22 mouse cellular contexts compared by ENCODE assay signal in genomic region chr1:176354898-176355297, GRCm38 (mm10).
DNase-seq lines count a peak whose midpoint lies in the region; ATAC-seq lines count a peak whose summit lies in the region.
"Had no signal": no experiment of that assay in that cellular context is flagged by ENCODE, and none has a peak within 500 bp of the region (broad histone marks: within the 10 kb centered on the region; RNA-seq: fewer than 3 reads in every experiment).

No protein-coding gene starts in this region.

- intact Hi-C loops in left cerebral cortex, postnatal 4 days (cut with DNase I): no loop called here

- H3K4me1 ChIP-seq in forebrain, embryonic 12.5 days: peaks cover 11% of the 10 kb centered on the region
- peaks cover 12% of the 10 kb centered on the region for H3K4me1 ChIP-seq in forebrain, embryonic 15.5 days
- peaks cover 5% of the 10 kb centered on the region for H3K4me1 ChIP-seq in forebrain, embryonic 14.5 days (ENCODE audit: control insufficient read depth, insufficient read depth, low read length)
- peaks cover 20% of the 10 kb centered on the region for H3K4me1 ChIP-seq in hindbrain, embryonic 13.5 days (replicated peaks)
- peaks cover 17% of the 10 kb centered on the region for H3K4me1 ChIP-seq in midbrain, embryonic 15.5 days
- H3K4me1 ChIP-seq: embryonic facial prominence, embryonic 15.5 days; heart, embryonic 15.5 days; intestine, embryonic 15.5 days; limb, embryonic 12.5 days; stomach, embryonic 15.5 days had no signal

- no peak overlapping the region for H3K9ac ChIP-seq in forebrain, embryonic 12.5 days
- no peak overlapping the region for H3K9ac ChIP-seq in forebrain, embryonic 15.5 days (replicated peaks)
- no peak overlapping the region for H3K9ac ChIP-seq in forebrain, embryonic 14.5 days (ENCODE audit: low read length)
- 0 out of 2 replicates have a peak overlapping the region, but pooled peaks have one; percentile 58 for H3K9ac ChIP-seq in hindbrain, embryonic 13.5 days
- H3K9ac ChIP-seq in midbrain, embryonic 15.5 days: no peak overlapping the region
- H3K9ac ChIP-seq: embryonic facial prominence, embryonic 15.5 days; heart, embryonic 15.5 days; intestine, embryonic 15.5 days; limb, embryonic 12.5 days; liver, postnatal 0 days; stomach, embryonic 15.5 days had no signal

- no peak for ATAC-seq in forebrain, embryonic 12.5 days (ENCODE audit: low FRiP score)
- no peak; the same call in 1 of the 2 replicates for ATAC-seq in forebrain, embryonic 15.5 days (replicated peaks)
- ATAC-seq in forebrain, embryonic 14.5 days: no peak
- peak; percentile 52 for ATAC-seq in hindbrain, embryonic 13.5 days (ENCODE audit: low FRiP score)
- 0 out of 2 replicates have a peak, but pooled peaks have one; percentile 4 for ATAC-seq in midbrain, embryonic 15.5 days (replicated peaks)
- ATAC-seq: intestine, embryonic 15.5 days; liver, postnatal 0 days had no signal

- peak overlapping the region; percentile 38; the same call in 1 of the 2 replicates for H3K27ac ChIP-seq in forebrain, embryonic 12.5 days
- H3K27ac ChIP-seq in forebrain, embryonic 15.5 days (replicated peaks): no peak overlapping the region
- no peak overlapping the region for H3K27ac ChIP-seq in forebrain, embryonic 14.5 days (ENCODE audit: low read depth, low read length)
- peak overlapping the region; percentile 90 for H3K27ac ChIP-seq in hindbrain, embryonic 13.5 days
- peak overlapping the region; percentile 71 for H3K27ac ChIP-seq in midbrain, embryonic 15.5 days
- H3K27ac ChIP-seq: embryonic facial prominence, embryonic 15.5 days; gastrocnemius, adult 2 months; heart, embryonic 15.5 days; intestine, embryonic 15.5 days; layer of hippocampus, adult 2 months; limb, embryonic 12.5 days; stomach, embryonic 15.5 days had no signal

- 0 out of 2 replicates have a peak overlapping the region, but pooled peaks have one; percentile 6 for H3K4me2 ChIP-seq in forebrain, embryonic 12.5 days
- H3K4me2 ChIP-seq in forebrain, embryonic 15.5 days (replicated peaks): no peak overlapping the region
- H3K4me2 ChIP-seq in forebrain, embryonic 14.5 days (ENCODE audit: low read length): 0 out of 2 replicates have a peak overlapping the region, but pooled peaks have one; percentile 1
- H3K4me2 ChIP-seq in hindbrain, embryonic 13.5 days: peak overlapping the region; percentile 45
- peak overlapping the region; percentile 30 for H3K4me2 ChIP-seq in midbrain, embryonic 15.5 days
- H3K4me2 ChIP-seq: embryonic facial prominence, embryonic 15.5 days; heart, embryonic 15.5 days; intestine, embryonic 15.5 days; limb, embryonic 12.5 days; liver, embryonic 11.5 days; stomach, embryonic 15.5 days had no signal

- peak; percentile 15 for DNase-seq in forebrain, embryonic 14.5 days (ENCODE audit: low spot score)
- DNase-seq in left cerebral cortex, postnatal 4 days: no peak
- no peak for DNase-seq in kidney, postnatal 25 days
- DNase-seq in retina, postnatal 1 day: no peak
- DNase-seq: adrenal gland, postnatal 10 days; gastrocnemius, adult 2 months; heart, postnatal 4 days; kidney, adult 8-10 months; liver, postnatal 0 days; lung, postnatal 10 days; thymus, postnatal 36 days had no signal

- H3K27me3 ChIP-seq in forebrain, embryonic 12.5 days: no peaks in the 10 kb centered on the region
- H3K27me3 ChIP-seq in forebrain, embryonic 15.5 days: no peaks in the 10 kb centered on the region
- H3K27me3 ChIP-seq in forebrain, embryonic 14.5 days (replicated peaks; ENCODE audit: control insufficient read depth, insufficient read depth, low read length): no peaks in the 10 kb centered on the region
- H3K27me3 ChIP-seq in hindbrain, embryonic 13.5 days: no peaks in the 10 kb centered on the region
- no peaks in the 10 kb centered on the region for H3K27me3 ChIP-seq in midbrain, embryonic 15.5 days (replicated peaks)
- H3K27me3 ChIP-seq: embryonic facial prominence, embryonic 15.5 days; heart, embryonic 15.5 days; intestine, embryonic 15.5 days; stomach, embryonic 15.5 days had no signal

- WGBS in forebrain, embryonic 12.5 days: 38% methylated on average over 1 of the region's 1 CpGs
- 45% methylated on average over 1 of the region's 1 CpGs for WGBS in forebrain, embryonic 15.5 days
- 35% methylated on average over 1 of the region's 1 CpGs for WGBS in forebrain, embryonic 14.5 days
- 7% methylated on average over 1 of the region's 1 CpGs for WGBS in hindbrain, embryonic 13.5 days
- 33% methylated on average over 1 of the region's 1 CpGs for WGBS in midbrain, embryonic 15.5 days

- no peak overlapping the region for H3K4me3 ChIP-seq in forebrain, embryonic 12.5 days (replicated peaks)
- H3K4me3 ChIP-seq in forebrain, embryonic 15.5 days: no peak overlapping the region
- no peak overlapping the region for H3K4me3 ChIP-seq in forebrain, embryonic 14.5 days (ENCODE audit: low read depth, low read length)
- H3K4me3 ChIP-seq in hindbrain, embryonic 13.5 days: peak overlapping the region; percentile 12
- H3K4me3 ChIP-seq in midbrain, embryonic 15.5 days: no peak overlapping the region
- H3K4me3 ChIP-seq: embryonic facial prominence, embryonic 15.5 days; gastrocnemius, adult 2 months; heart, embryonic 15.5 days; intestine, embryonic 15.5 days; layer of hippocampus, adult 2 months; limb, embryonic 12.5 days; stomach, embryonic 15.5 days had no signal

- no peaks in the 10 kb centered on the region for H3K36me3 ChIP-seq in forebrain, embryonic 12.5 days (replicated peaks)
- no peaks in the 10 kb centered on the region for H3K36me3 ChIP-seq in forebrain, embryonic 15.5 days
- H3K36me3 ChIP-seq in forebrain, embryonic 14.5 days (ENCODE audit: control insufficient read depth, insufficient read depth, low read length): no peaks in the 10 kb centered on the region
- no peaks in the 10 kb centered on the region for H3K36me3 ChIP-seq in hindbrain, embryonic 13.5 days
- no peaks in the 10 kb centered on the region for H3K36me3 ChIP-seq in midbrain, embryonic 15.5 days (replicated peaks)
- H3K36me3 ChIP-seq: embryonic facial prominence, embryonic 15.5 days; heart, embryonic 15.5 days; intestine, embryonic 15.5 days; limb, embryonic 12.5 days; stomach, embryonic 15.5 days had no signal

- H3K9me3 ChIP-seq in forebrain, embryonic 12.5 days: no peaks in the 10 kb centered on the region
- no peaks in the 10 kb centered on the region for H3K9me3 ChIP-seq in forebrain, embryonic 15.5 days
- no peaks in the 10 kb centered on the region for H3K9me3 ChIP-seq in forebrain, embryonic 14.5 days (replicated peaks; ENCODE audit: control insufficient read depth, low read length)
- no peaks in the 10 kb centered on the region for H3K9me3 ChIP-seq in hindbrain, embryonic 13.5 days
- H3K9me3 ChIP-seq in midbrain, embryonic 15.5 days: no peaks in the 10 kb centered on the region
- H3K9me3 ChIP-seq: embryonic facial prominence, embryonic 15.5 days; heart, embryonic 15.5 days; intestine, embryonic 15.5 days; limb, embryonic 12.5 days; stomach, embryonic 15.5 days had no signal

Comparison
In these comparisons a context has a peak if more than half of its experiments do, and no peak if none do; other contexts are left out.
1. H3K27ac ChIP-seq: peak in forebrain, embryonic 12.5 days (single experiment), hindbrain, embryonic 13.5 days (single experiment) and midbrain, embryonic 15.5 days (single experiment); none in forebrain, embryonic 15.5 days (single experiment) and forebrain, embryonic 14.5 days (single experiment).
2. ATAC-seq: peak in hindbrain, embryonic 13.5 days (single experiment) and midbrain, embryonic 15.5 days (single experiment); none in forebrain, embryonic 12.5 days (single experiment), forebrain, embryonic 15.5 days (single experiment) and forebrain, embryonic 14.5 days (single experiment).